Mouse (Mus musculus) retina, embryonic 14.5 days (tissue): Measurements from ENCODE around the gene Gdf9.

Source experiments
- DNase-seq: peaks from one replicate; pipeline ENCODE4 v3.0.0-alpha.2; 2015; ENCODE audit warnings: low spot score

Gdf9 gene

DNA sequence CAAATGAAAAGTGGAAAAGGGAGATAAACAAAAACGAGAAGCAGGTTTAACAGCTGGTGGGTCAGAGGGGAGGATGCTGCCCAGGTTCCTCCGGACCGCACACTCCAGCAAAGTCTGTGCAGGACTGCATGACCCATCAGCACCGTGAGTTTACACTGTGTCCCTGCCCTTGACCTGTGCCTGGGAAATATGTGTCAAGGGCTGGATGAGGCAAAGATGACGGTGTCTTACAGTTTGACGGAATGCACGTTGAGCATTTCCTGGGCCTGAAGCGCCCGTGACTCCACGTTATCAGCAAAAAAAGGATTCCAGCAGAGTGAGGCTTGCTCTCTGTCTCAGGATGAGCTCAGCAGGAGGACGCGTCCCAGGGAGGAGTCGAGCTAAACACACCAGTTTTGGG, 14.7 kb downstream of the Gdf9 start:
- DNase-seq: no peak

DNA sequence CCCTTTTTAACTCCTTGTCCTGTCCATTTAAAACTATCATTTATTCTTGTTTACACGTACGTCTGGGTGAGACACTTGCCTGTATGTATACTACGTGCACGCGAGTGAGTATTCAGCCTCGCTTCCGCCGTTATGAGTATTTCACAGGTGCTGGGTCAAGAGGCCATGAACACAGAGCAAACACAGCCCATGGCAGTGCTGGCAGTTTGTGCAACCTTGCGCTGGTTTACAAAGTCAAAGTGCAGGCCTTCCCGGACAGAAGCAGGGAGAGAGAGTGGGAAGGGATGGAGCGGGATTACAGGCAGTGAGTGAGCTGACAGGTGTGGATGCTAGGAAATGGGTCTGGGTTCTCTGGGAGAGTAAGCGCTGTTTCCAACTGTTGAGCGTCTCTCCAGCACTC, 15.4 kb downstream of the Gdf9 start:
- no peak for DNase-seq

DNA sequence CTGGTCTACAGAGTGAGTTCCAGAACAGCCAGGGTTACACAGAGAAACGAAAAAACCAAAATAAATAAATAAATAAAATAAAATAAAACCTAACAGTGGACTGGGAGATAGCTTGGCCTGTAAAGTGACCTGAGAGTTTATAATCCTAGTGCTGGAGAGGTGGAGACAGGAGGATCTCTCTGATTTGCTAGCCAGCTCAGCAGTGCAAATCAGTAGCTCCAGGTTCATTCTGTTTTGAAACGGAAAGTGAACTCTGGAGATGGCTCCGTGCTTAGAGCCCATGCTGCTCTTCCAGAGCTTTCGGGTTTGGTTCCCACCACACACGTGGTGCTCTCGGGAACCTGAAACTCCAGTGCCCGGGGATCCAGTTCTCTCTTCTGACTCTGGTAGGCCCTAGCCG, 17.2 kb downstream of the Gdf9 start:
- DNase-seq: no peak

DNA sequence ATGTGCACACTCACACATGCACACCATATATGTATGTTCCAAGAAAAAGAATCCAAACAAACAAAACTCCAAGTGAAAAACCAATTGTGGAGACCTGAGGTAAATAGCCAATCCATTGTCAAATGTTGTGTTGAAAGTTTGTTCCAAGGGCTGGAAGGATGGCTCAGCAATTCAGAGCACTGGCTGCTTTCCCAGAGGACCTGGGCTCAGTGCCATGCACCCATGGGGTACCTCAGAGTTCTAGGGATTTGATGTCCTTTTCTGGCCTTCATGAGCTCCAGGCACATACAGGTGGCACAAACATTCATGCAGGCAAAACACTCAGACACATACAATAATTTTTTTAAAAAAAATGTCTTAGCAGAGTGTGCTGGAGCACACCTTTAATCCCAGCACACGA, 17.7 kb downstream of the Gdf9 start:
- no peak for DNase-seq

DNA sequence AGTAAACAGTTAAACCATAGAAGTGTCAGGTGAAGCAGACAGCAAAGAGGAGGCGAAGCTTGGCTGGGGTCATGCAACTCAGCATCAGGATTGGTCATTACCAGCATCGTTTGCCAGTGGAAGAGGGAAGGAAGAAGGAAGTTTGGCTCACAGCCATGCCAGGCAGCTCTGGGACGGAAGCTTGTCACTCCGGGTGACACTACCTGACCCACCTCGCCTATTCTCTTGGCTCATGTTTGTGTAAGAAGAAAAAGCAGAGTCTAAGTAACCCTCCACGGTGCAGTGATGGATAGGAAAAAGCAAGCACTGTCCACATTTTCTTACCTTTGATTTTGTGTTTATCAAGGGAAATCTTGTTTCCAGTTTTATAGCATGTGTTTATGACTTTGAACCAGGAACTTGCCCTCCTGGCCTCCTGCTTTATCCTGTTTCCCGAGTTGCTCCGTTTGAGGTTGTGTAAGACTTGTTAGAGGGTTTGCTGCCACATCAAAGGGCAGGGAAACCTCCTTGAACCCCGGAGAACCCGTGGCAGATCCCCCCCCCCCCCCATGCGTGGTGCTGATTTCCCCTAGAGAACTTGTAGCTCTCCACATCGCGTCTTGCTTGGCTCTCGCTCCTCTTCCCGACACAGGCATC, 19.4 kb downstream of the Gdf9 start:
- no peak for DNase-seq

DNA sequence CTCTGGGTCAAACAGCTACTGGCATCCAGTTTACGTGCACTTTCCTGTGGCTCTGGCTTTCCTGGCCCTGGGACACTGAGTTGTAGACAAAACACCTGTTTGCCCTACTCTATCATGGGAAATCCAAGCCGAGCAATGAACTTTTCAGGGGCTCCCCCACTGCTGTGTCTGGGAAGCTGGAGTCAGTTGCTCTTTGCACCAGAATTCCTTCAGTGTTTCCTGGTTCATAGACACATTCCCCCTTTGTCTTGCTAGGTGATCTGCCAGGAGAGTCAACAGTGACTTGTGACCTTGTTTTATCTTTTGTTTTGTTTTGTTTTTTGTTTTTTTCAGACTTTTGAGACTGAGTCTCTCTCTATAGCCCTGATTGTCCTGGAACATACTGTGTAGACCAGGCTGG, 20.5 kb downstream of the Gdf9 start:
- DNase-seq: no peak

DNA sequence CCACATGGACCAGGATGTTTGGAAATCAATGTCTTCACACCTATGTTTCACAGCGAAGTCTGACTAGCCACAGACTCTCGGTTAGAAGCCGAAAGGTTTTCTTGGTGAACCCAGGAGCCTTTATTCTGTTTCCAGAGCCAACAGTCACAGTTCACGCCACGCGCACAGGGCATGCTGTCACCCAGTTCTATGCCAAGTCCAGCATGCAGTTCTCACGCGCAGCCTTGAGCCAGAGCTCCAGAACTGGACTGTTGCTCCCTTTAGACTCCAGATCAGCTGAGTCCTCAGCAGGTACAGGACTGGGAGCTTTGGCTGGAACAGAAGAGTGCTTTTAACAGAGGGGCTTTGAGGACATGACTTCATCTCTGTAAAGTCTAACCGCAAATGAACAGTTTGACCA, 21.6 kb downstream of the Gdf9 start:
- DNase-seq: no peak

DNA sequence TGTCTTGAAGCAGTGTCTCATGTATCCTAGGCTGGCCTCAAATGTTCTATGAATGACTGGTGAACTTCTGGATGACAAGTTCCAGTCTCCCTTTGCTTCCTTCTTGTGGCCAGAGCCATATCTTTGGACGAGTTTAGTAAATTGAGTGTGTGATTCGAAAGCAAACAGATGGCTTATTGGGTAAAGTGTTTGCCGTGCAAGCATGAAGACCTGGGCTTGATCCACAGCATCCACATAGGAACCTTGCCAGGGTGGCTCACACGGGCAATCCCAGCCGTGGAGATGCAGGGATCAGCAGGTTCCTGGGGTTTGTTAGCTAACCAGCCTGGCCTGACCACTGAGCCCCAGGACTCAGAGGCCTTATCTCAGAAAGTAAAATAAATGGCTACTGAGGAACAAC, 22.2 kb downstream of the Gdf9 start:
- DNase-seq: no peak

DNA sequence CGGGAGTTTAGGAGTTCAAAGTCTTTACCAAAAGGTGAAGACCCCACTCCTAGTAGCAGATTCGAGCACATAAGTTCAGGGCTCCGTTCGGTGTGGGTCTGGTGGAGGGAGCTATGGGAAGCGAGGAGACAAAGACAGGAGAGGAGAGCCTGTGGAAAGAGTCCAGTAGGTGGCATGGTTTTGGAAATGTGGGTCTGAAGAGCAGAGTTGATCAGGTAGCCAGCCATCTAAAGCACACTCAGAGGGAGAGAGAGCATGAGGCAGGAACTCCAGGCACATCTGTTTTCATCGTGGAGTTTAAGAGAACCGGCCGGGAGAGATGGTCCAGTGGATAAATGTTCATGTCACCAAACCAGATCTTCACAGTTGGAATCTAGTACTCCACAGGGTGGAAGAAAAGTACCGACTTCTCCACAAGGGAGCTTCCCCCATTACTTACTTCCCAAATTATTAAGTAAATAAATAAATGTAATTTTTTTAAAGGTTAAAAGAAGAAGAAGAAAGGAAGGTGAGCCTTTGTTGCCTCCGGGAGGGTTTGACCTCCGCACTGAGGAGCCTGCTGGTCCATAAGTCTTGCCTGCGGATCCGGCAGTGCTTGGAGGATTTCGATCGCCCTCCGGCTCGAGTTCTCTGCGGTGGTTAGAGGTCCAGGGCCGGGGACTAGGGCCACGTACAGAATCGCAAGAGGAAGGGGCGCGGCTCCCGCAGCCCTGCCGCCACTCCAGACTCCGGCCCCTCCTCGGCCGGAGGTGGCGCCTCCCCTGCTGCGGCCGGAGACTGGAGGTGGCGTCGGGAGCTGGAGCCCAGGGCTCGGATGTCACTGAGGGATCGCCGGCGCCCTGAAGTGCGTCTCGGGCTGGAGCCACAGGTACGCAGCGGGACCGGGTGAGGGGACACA, 25.9 kb downstream of the Gdf9 start, which contains the start of the genes Gm10447 and Shroom1:
Gene Gm10447, minus strand, starts transcription at position 637 of the 898 bp plus-strand sequence.
Gene Shroom1, plus strand, starts transcription at position 732 of the 898 bp plus-strand sequence.
- peak; percentile 67 for DNase-seq

DNA sequence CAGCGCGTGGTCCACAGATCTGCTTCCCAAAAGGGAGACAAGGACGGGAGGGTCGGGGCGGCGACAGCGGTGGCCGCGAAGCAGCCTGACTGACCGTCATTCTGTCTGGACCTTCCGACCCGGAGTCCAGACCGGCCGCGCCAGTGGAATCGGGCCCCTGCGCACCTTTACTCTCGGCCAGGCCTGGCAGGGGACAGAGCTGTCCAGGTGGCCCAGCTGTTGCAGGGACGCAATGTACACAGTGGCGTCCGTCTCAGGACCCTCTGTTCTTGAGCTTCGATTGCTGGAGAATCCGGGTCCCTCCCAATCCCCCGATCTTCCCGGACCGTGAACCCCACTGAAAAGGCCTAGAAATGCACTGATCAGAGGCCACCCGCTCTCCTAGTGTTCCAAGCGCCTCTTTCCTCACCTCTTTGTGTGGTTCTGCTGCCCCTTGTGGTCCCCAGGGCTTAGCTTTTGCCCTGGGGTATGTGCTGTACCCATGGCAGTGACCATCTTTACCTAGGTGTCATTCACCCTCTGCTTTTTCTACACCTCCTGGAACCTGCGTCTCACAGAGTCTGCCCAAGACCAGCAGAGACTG, 26.6 kb downstream of the Gdf9 start:
- no peak for DNase-seq

DNA sequence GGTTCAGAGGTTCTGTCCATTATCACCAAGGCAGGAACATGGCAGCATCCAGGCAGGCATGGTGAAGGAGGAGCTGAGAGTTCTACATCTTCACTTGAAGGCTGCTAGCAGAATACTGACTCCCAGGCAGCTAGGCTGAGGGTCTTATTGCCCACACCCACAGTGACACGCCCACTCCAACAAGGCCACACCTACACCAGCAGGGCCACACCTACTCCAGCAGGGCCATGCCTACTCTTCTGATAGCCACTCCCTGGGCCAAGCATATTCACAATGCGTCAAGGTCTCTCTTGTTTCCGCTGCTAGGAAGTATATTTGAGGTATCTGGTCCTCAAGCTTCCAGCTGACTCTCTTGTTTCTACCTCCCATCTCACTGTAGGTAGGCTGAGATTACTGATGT, 28.2 kb downstream of the Gdf9 start:
- no peak for DNase-seq

DNA sequence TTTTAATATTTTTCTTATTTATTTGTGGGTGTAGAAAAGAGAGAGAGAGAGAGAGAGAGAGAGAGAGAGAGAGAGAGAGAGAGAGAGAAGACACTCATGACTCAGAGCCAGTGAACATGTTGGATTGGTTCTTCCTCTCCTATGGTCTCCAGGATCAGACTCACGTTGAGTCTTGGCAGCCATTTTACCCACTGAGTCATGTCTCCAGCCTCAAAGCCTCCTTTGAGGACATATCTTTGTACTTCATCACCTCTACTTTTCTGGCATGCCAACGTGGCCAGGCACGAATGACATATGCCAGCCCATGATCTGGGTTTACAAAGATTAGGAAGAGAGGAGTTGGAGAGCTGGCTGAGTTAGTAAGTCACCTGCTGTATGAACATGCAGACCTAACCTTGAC, 29.4 kb downstream of the Gdf9 start:
- no peak for DNase-seq

DNA sequence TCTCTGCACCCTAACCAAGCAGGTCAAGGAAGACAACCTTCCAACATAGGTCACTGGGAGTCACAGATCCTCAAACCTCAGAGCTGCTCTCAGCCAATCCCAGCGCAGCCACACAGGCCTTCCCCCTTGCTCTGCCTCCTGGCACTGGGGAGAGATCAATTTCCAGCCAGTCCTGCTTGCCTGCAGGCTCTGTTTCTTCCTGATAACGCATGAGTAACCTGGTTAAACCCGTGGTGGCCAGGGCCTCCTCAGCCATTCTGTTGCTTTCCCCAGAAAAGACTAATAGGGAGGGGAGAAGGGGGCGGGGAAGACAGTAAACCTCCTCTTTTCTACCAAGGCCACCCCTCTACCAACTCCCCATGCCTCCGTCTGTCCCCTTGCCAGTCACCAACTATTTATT, 30.9 kb downstream of the Gdf9 start:
- no peak for DNase-seq

DNA sequence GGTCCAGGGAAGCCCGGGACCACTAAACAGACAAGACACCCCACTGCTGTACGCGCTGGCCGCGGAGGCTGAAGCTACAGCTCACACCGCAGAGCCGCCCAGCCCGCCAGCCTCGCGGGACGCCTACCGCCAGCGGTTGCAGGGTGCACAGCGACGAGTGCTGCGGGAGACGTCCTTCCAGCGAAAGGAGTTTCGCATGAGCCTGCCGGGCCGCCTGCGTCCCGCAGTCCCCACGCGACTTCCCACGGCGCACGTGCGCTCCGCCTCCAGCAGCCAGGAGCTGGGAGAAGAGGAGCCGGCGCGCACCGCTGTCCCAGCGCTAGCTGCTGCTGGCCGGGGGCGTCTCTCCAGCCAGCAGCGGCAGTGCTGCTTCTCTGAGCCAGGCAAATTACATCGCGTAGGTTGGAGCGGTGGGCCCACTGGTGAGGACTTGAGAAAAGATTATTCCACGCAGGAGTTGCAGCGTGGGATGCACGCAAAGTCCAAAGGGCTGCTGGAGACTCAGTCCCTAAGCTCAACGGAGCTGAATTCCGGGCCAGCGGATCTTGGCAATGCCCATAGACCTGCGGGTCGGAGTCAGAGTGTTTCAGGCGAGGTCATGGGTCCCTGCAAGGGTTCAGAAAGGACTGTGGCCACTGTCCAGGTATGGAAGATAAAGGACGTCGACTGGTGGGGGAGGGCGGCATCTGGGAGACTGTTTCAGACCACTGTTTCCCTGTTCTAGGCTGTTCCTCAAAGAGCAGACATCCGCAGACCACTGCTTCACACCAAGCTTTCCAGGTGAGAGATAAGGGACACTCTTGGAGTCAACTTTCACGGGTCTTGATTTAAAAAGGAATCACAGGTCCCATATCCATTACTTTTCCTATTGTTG, 33.0 kb downstream of the Gdf9 start:
- DNase-seq: peak; percentile 62

DNA sequence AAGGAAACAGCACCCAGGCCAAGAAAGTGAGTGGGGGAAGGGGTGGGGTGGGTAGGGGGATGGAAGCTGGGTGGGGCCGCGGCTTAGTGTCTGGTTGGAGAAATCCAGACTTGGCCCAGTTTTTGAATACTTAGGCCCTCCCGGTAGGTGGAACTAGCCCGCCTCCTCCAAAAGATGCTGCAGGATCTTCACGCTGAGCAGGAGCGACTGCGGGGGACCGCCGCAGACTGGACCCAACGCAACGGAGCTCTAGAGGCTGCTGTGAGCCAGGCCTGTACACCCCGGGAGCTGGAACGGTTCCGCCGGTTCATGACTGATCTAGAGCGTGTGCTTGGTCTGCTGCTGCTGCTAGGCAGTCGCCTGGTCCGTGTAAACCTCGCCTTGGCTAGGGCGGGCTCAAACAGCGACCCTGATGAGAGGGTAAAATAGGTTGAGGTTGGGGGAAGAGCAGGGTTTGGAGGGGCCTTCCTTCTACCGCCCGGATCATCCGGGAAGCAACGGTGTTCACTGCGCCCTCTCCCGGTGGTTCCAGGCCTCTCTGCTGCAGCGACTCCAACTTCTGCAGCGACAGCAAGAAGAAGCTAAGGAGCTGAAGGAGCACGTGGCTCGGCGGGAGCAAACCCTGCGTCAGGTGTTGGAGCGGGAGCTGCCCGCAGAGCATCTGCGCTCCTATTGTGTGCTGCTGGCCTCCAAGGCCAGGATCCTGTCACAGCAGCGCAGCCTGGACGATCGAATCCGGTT, 35.6 kb downstream of the Gdf9 start:
- peak; percentile 91 for DNase-seq

DNA sequence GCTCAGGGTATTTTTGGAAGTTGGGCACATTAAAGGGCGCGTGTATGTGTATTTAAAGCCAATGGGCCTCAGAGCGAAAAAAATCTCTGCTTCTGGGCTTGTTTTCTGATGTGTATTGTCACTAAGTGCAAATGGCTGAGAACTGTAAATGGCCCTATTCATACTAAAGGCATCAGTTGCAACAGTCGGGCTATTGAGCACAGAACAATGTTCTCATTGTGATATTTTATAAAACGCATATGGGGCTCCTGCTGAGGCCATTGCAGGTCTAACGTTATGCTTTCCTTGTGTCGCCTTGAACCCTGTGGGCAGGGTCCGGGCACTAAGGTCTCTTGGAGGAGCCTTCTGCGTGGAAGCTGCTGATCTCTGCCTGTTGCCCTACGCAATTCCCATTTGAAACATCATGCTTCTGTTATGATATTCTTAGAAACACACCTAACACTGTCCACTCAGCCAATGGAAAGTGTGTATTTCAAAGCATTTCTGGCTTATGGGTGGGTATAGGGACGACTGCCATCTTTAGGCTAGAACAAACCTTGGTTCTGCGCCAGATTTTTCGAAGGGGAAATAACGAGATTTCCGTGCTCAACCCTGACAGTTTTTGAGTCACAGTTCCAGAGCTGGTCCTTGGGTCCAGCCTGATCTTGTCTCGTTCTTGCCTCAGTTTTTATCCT, 38.6 kb downstream of the Gdf9 start:
- DNase-seq: no peak

DNA sequence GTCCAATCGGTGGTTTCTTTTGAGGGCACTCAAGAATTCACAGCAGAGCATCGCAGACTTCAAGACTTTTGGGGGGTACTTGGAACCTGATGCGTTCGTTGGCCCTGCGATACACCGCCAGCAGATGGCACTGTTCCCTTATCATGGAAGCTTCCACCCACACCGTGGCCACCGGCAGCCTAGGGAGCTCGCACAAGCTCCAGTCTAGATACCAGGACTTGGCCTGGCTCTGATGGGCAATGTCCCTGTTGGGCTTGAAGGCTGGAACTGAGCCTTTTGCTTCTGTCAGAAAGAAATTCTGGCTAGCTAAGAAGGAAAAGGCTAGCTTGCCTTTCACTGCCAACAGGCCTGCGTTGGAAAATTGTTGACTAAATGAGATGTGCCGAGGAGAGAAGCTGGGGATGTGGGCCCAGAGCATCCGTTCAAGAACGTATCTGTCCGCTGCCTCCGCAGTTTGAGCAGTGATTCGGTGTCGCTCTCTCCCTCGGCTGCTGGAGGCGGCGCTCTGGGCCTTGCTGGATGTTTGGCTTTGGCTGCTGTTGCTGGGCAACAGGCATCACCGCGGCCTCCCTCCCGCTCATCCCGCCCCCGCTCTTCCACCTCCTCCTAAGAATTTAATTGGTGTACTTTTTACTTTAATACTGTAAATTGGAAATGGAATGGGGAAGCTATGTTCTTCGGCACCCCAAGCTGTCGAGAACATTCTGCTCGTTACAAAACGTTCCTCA, 39.3 kb downstream of the Gdf9 start, which contains the start of gene Gm9837:
Gene Gm9837, minus strand, starts transcription at position 512 of the 728 bp plus-strand sequence.
- DNase-seq: peak; percentile 96

DNA sequence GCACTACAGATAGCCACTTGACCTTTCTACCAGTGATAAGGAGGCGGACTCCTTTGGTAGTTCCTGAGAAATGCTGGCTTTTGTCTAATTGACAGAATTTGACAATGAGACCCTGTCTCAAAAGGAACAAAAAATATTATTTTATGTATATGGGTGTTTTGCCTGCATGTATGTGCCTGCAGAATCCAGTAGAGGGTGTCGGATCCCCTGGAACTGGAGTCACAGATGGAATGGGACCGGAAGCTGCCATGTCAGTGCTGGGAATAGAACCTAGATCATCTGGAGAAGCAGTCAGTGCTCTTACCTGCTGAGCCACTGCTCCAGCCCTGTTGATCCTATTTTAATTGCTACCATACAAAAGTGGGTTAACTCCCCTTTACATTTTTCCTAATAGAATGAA, 41.9 kb downstream of the Gdf9 start:
- DNase-seq: no peak

DNA sequence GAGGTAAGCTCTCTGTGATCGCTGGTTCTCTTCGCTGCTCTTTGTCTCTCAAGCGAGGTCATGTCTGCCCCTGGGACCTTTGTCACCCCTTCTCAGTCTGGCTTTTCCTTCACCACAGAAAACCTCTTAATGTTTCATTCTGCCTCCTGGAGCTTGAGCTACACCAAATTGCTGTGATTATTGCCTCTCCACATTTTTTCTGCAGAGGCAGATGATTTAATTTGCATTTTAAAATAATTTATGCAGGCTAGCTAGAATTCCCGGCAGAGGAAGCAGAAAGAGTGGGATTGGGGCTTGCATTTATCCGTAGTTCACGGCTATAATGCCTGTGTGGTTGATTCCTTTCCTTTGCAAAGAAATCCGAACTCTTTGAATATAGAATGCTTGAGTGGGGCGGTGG, 44.8 kb downstream of the Gdf9 start:
- DNase-seq: no peak

DNA sequence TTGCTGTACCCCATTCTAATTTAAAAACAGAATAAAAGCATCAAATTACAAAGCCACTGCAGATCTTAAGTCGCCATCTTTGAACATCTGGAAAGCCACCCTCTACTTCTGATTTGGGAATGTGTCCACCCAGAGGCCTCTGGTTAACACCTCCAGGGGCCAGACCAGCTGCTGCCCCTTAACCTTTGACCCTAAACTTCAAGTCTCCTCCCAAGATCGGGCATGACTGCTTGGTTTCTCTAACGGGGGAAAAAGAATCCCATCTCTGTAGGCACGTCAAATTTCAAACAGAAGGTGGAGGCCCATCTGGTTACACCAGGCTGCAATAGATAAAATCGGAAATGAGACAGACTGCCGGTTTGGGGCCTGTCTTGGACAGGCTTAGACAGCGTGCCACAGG, 47.0 kb downstream of the Gdf9 start:
- DNase-seq: no peak
